Mouse (Mus musculus) G1E-ER4 (cell line): ENCODE results near the gene Trim28. TPM values are rescaled to one million over a fixed set of nuclear protein-coding genes. Genes with fewer than 3 reads are reported as not detected.

Experiments used
- GATA1 ChIP-seq: IDR thresholded peaks from one replicate; pipeline ENCODE4 v1.8.0; 2012; ENCODE audit warnings: low read length, inconsistent platforms
- polyA plus RNA-seq: library from polyadenylated mRNA; stranded (reverse); fragments of >175 nt; gene quantifications from 2 replicates; pipeline ENCODE4 v1.2.3, GENCODE M21; 2012

Trim28 gene
- polyA plus RNA-seq, 1 experiment, result 297 TPM

- TF ChIP-seq GATA1, result no peak
Measured at GRCm38 (mm10) chr7:13059536-13059935, 60.6 kb downstream of the Trim28 start.

- no peak for TF ChIP-seq GATA1
Measured at GRCm38 (mm10) chr7:13072293-13072692, 73.4 kb downstream of the Trim28 start.

Other genes with a start within 250 kb of the Trim28 start
- not detected in 2 replicates for gene Zscan18, start 195.5 kb upstream of the Trim28 start, polyA plus RNA-seq
- 0.21 and 0.25 TPM in 2 replicates for gene Zfp329, start 180.3 kb upstream of the Trim28 start, polyA plus RNA-seq
- 2.3 and 3.0 TPM in 2 replicates for gene Zfp110, start 164.4 kb upstream of the Trim28 start, polyA plus RNA-seq
- gene Zfp128, start 117.9 kb upstream of the Trim28 start, polyA plus RNA-seq, result 0.65 and 0.75 TPM in 2 replicates
- gene Zscan22, start 101.3 kb upstream of the Trim28 start, polyA plus RNA-seq, result 4.1 and 5.8 TPM in 2 replicates
- gene Rps5, start 76.8 kb upstream of the Trim28 start, polyA plus RNA-seq, result 2,301 and 3,402 TPM in 2 replicates
- gene Rnf225, start 71.7 kb upstream of the Trim28 start, polyA plus RNA-seq, result 2.0 and 3.0 TPM in 2 replicates
- 4.6 and 5.0 TPM in 2 replicates for gene Zfp324, start 33.3 kb upstream of the Trim28 start, polyA plus RNA-seq
- 5.8 and 5.9 TPM in 2 replicates for gene Zfp446, start 21.3 kb upstream of the Trim28 start, polyA plus RNA-seq
- not detected in 2 replicates for gene Slc27a5, start 922 bp upstream of the Trim28 start, polyA plus RNA-seq
- gene Zbtb45, start 10.9 kb downstream of the Trim28 start, polyA plus RNA-seq, result 192 and 209 TPM in 2 replicates
- 86.1 and 432 TPM in 2 replicates for gene Chmp2a, start 35.7 kb downstream of the Trim28 start, polyA plus RNA-seq
- gene Ube2m, start 39.2 kb downstream of the Trim28 start, polyA plus RNA-seq, result 343 and 422 TPM in 2 replicates
- gene Mzf1, start 55.6 kb downstream of the Trim28 start, polyA plus RNA-seq, result 0.45 and 0.51 TPM in 2 replicates
- gene Vmn1r85, start 96.1 kb downstream of the Trim28 start, polyA plus RNA-seq, result not detected in 2 replicates
- not detected in 2 replicates for gene Vmn1r86, start 120.8 kb downstream of the Trim28 start, polyA plus RNA-seq
- not detected in 2 replicates for gene Vmn1r87, start 141.0 kb downstream of the Trim28 start, polyA plus RNA-seq
- not detected in 2 replicates for gene Vmn1r88, start 160.5 kb downstream of the Trim28 start, polyA plus RNA-seq
- not detected in 2 replicates for gene Vmn1r89, start 213.9 kb downstream of the Trim28 start, polyA plus RNA-seq